Mouse (Mus musculus) hindbrain, embryonic 16.5 days (tissue): Measurements from ENCODE around the gene Ube2k. TPM values are rescaled to one million over a fixed set of nuclear protein-coding genes. Genes with fewer than 3 reads are reported as not detected.

Source experiments
- ATAC-seq: fragments of 200-750 bp; cut with Nextera tagmentation; 2 replicates; pipeline ENCODE4 v1.8.0; 2017; ENCODE audit warnings: moderate TSS enrichment, moderate library complexity
- H3K27ac ChIP-seq: fragments of 300-500 bp; sonication (generic); 2 replicates; pipeline ENCODE4 v1.5.1; 2014; ENCODE audit warnings: low read depth, mild to moderate bottlenecking, control low read depth, low read length, moderate library complexity
- H3K27me3 ChIP-seq: fragments of 300-500 bp; sonication (generic); replicated peaks from 2 replicates; pipeline ENCODE4 v1.6.1; 2014; ENCODE audit warnings: low read length; ENCODE audit not compliant: control insufficient read depth, insufficient read depth
- H3K36me3 ChIP-seq: fragments of 300-500 bp; sonication (generic); 2 replicates; pipeline ENCODE4 v1.6.1; 2014; ENCODE audit warnings: mild to moderate bottlenecking, low read length, moderate library complexity, mixed read lengths; ENCODE audit not compliant: control insufficient read depth, insufficient read depth
- H3K4me1 ChIP-seq: fragments of 300-500 bp; sonication (generic); 2 replicates; pipeline ENCODE4 v1.6.1; 2014; ENCODE audit warnings: low read depth, low read length; ENCODE audit not compliant: control insufficient read depth, insufficient read depth
- H3K4me2 ChIP-seq: fragments of 300-500 bp; sonication (generic); 2 replicates; pipeline ENCODE4 v1.6.1; 2014; ENCODE audit warnings: mild to moderate bottlenecking, low read length, control low read depth, moderate library complexity
- H3K4me3 ChIP-seq: fragments of 300-500 bp; sonication (generic); 2 replicates; pipeline ENCODE4 v1.5.1; 2014; ENCODE audit warnings: mild to moderate bottlenecking, low read length, control low read depth, moderate library complexity
- H3K9ac ChIP-seq: fragments of 300-500 bp; sonication (generic); 2 replicates; pipeline ENCODE4 v1.6.1; 2014; ENCODE audit warnings: low read depth, mild to moderate bottlenecking, control low read depth, low read length, moderate library complexity
- H3K9me3 ChIP-seq: fragments of 300-500 bp; sonication (generic); 2 replicates; pipeline ENCODE4 v1.6.1; 2014; ENCODE audit warnings: mild to moderate bottlenecking, low read length, moderate library complexity; ENCODE audit not compliant: control insufficient read depth
- WGBS: fragments of 180-500 bp; shearing (Covaris S2); extraction: QIAGEN DNeasy Blood & Tissue Kit; methylation state at CpG from one replicate; pipeline ENCODE4 v1.1.7; 2014; 5-methylcytosine and 5-hydroxymethylcytosine counted together
- polyA plus RNA-seq: library from polyadenylated mRNA; unstranded; fragments of >200 nt; fragmentation: Nextera tagmentation; extraction: Ambion mirVana; gene quantifications from 2 replicates; pipeline ENCODE4 v1.2.1, GENCODE M21; 2015

Gene Ube2k
- 183 and 199 TPM in 2 replicates for polyA plus RNA-seq

DNA sequence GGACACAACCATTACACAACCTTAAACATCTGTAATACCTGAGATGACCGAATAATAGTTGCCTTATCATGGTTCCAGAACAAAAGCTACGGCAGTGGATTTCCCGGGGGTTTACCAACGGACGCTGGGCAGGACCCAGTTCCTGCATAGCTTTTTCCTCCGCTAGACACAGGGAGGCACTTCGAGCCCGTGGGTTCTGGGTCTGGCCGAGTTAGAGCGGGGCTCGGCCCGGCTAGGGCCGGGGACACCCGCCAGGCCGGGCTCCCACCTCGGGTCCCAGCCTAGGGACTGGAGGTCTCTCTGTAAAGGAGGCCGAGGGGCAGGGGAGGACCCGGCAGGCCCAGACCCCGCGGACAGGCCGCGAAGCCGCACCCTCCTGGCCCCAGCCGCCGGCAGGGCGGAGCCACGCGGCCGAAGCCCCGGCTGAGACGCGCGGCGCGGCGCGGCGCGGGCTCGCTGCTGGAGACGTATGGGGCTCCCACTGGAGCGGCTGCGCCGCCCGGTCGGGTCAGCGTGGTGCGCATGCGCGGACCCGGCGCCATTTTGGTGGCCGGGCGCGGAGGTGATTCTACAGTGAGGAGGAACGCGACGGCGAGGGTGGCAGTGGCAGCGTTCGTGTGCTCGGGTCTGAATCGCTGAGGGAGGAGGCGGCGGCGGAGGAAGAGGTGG, at the start of gene Ube2k, which contains the start of gene Smim14:
TSS of gene Ube2k (plus strand) at position 483 of the 669 bp plus-strand sequence.
TSS of gene Smim14 (minus strand) at position 434 of the 669 bp plus-strand sequence.
- H3K27me3 ChIP-seq: no peaks in the 10 kb centered on the region
- peak; percentile 96 for ATAC-seq

DNA sequence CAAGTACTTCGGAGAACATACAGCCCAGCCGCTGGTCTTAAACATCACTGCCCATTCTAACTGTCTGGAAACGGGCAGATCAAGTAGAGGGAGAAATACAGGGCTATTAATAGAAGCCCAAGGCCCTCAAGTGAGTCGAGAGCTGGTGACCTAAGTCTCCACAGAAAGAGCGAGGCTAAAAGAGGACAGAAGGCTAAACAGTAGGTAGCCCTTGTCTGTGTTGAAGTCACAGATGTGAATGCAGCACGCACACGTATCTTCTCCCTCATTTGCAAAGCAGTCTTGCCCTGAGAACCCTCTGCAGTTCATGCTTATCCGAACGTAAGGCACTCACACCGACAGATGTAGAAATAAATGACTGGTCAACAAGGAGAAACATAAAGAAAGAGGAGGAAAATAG, 49.7 kb upstream of the Ube2k start:
- ATAC-seq: no peak
- H3K27me3 ChIP-seq: no peaks in the 10 kb centered on the region
- H3K4me3 ChIP-seq: no peak overlapping the region
- 82% methylated on average over 10 of the region's 10 CpGs for WGBS
- no peak overlapping the region for H3K4me2 ChIP-seq
- peaks cover 14% of the 10 kb centered on the region for H3K4me1 ChIP-seq
- no peaks in the 10 kb centered on the region for H3K9me3 ChIP-seq
- H3K36me3 ChIP-seq: no peaks in the 10 kb centered on the region; the same call in 1 of the 2 replicates
- no peak overlapping the region for H3K27ac ChIP-seq
- H3K9ac ChIP-seq: no peak overlapping the region

More for the DNA sequence above, at the start of gene Ube2k, which contains the start of gene Smim14:
- Histone ChIP-seq H3K4me3 (peak within 1 kb of the TSS; percentile 86), H3K4me2 (peak within 1 kb of the TSS; percentile 73), H3K9me3 (no peaks in the 10 kb centered on the region), H3K4me1 (peaks cover 10% of the 10 kb centered on the region), H3K36me3 (no peaks in the 10 kb centered on the region), H3K27ac (peak within 1 kb of the TSS; percentile 98), H3K9ac (peak within 1 kb of the TSS; percentile 98)
- under 1% methylated on average over 62 of the region's 66 CpGs for WGBS

GRCm38 (mm10) chr5:65488725-65489124, 48.3 kb upstream of the Ube2k start:
- Histone ChIP-seq H3K4me3 (no peak overlapping the region), H3K9me3 (no peaks in the 10 kb centered on the region), H3K36me3 (no peaks in the 10 kb centered on the region; the same call in 1 of the 2 replicates), H3K9ac (no peak overlapping the region), H3K27me3 (no peaks in the 10 kb centered on the region), H3K4me2 (no peak overlapping the region), H3K4me1 (peaks cover 18% of the 10 kb centered on the region), H3K27ac (no peak overlapping the region)
- WGBS: 83% methylated on average over 7 of the region's 7 CpGs
- ATAC-seq: no peak

- Histone ChIP-seq H3K27me3 (no peaks in the 10 kb centered on the region), H3K27ac (no peak overlapping the region), H3K4me2 (no peak overlapping the region), H3K36me3 (no peaks in the 10 kb centered on the region; the same call in 1 of the 2 replicates), H3K4me3 (no peak overlapping the region), H3K4me1 (peaks cover 18% of the 10 kb centered on the region), H3K9ac (no peak overlapping the region), H3K9me3 (no peaks in the 10 kb centered on the region)
- 77% methylated on average over 4 of the region's 4 CpGs for WGBS
- no peak for ATAC-seq
Observed at GRCm38 (mm10) chr5:65489830-65490229, 47.2 kb upstream of the Ube2k start.

- H3K36me3 ChIP-seq: no peaks in the 10 kb centered on the region; the same call in 1 of the 2 replicates
- H3K4me1 ChIP-seq: peaks cover 18% of the 10 kb centered on the region
- peak overlapping the region; percentile 97 for H3K27ac ChIP-seq
- H3K9me3 ChIP-seq: no peaks in the 10 kb centered on the region
- peak overlapping the region; percentile 97 for H3K9ac ChIP-seq
- under 1% methylated on average over 57 of the region's 57 CpGs for WGBS
- ATAC-seq: peak; percentile 82
- H3K4me2 ChIP-seq: peak overlapping the region; percentile 89
- H3K4me3 ChIP-seq: peak overlapping the region; percentile 96
- no peaks in the 10 kb centered on the region for H3K27me3 ChIP-seq
Observed at GRCm38 (mm10) chr5:65491767-65492715, 45.0 kb upstream of the Ube2k start.

DNA sequence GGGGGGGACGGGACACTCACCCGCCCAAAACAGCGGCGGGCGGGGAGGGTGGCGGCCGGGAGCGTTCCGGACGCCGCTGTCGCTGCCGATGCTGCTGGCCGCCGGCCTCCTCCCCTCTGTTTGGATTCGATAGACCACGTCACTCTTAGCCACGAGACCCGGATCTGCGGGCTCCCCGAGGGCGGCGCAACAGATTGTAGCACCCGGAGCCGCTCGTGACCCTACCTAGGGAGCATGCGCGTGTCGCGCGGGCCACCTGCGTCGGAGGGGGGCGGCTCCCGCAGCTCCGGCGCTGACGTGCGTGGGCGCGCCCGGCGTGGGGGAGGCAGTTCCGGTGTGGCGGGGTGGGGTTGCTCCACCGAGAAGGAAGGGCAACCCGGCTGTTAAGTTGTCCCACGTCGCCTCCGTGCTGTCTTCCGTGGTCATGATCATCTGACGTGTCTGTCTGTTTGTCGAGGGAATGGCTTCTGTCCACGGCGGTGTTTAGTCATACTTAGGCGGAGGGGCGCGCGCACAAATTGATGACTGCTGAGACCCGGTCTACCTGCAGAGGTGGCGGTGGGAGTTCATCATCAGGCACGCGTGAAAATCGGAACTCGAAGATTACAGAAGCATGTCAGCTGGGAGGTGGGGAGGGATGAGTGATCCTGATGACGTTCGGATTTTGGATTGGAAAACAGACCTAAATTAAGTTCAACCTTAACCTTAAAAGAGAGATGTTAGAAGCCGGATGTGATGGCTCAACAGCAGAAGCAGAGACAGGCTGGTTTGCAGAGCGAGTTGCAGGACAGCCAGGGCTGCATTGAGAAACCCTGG, 44.1 kb upstream of the Ube2k start, which contains the start of gene Gm43552:
TSS of gene Gm43552 (minus strand) at position 118 of the 816 bp plus-strand sequence.
- WGBS: under 1% methylated on average over 57 of the region's 69 CpGs
- Histone ChIP-seq H3K4me2 (peak within 1 kb of the TSS; percentile 89), H3K4me1 (peaks cover 18% of the 10 kb centered on the region), H3K36me3 (no peaks in the 10 kb centered on the region; the same call in 1 of the 2 replicates), H3K4me3 (peak within 1 kb of the TSS; percentile 96), H3K27ac (peak within 1 kb of the TSS; percentile 97), H3K27me3 (no peaks in the 10 kb centered on the region), H3K9me3 (no peaks in the 10 kb centered on the region), H3K9ac (peak within 1 kb of the TSS; percentile 97)
- ATAC-seq: peak; percentile 96

DNA sequence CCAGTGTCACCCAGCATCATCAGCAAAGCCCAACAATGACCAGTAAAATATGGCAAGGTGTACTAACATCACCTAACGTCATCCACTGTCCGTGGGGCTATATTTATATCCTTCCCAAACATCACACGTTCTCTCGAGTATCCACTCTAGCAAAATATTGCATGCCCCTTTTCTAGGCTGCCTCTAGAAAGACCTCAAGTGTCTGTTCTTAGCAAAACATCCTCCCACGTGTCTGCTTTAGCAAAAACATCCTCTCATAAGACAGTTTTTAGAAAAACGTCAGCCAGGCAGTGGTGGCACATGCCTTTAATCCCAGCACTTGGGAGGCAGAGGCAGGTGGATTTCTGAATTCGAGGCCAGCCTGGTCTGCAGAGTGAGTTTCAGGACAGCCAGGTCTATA, 36.8 kb upstream of the Ube2k start:
- ATAC-seq: no peak
- H3K4me2 ChIP-seq: no peak overlapping the region

GRCm38 (mm10) chr5:65501407-65501806, 35.6 kb upstream of the Ube2k start:
- no peak overlapping the region for H3K4me2 ChIP-seq
- 93% methylated on average over 9 of the region's 9 CpGs for WGBS
- H3K27me3 ChIP-seq: no peaks in the 10 kb centered on the region
- ATAC-seq: no peak
- H3K4me3 ChIP-seq: no peak overlapping the region
- no peaks in the 10 kb centered on the region for H3K9me3 ChIP-seq
- H3K9ac ChIP-seq: no peak overlapping the region
- H3K27ac ChIP-seq: no peak overlapping the region
- no peaks in the 10 kb centered on the region for H3K36me3 ChIP-seq
- H3K4me1 ChIP-seq: no peaks in the 10 kb centered on the region

More for the DNA sequence above, 36.8 kb upstream of the Ube2k start:
- Histone ChIP-seq H3K27me3 (no peaks in the 10 kb centered on the region), H3K9me3 (no peaks in the 10 kb centered on the region), H3K27ac (no peak overlapping the region), H3K4me3 (no peak overlapping the region), H3K9ac (no peak overlapping the region), H3K4me1 (no peaks in the 10 kb centered on the region), H3K36me3 (no peaks in the 10 kb centered on the region)
- WGBS: 82% methylated on average over 7 of the region's 7 CpGs
